Mouse (Mus musculus): ENCODE results near the gene Scn3b.

Gene Scn3b

GRCm38 (mm10) chr9:40318771-40319170 lies 49.8 kb downstream of the Scn3b start:
- DNase-seq, result no peak

DNA sequence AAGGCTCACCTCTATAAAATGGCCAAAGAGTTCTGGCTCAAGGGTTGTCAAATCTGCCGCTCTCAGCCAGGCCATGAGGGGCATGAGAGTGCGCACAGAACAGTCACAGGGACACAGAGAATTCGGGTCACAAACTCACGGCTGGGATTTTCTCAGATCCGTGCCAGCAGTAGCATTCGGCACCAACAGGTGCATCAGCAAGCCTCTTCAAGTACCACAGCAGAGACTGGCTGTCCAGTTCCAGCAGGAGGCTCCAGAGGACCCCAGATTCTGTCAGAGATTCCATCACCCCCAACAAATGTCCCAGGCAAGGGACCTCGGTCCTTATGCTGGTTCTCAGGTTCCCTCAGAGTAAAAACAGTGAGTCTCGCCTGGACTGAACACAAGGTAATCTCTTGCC lies 51.4 kb downstream of the Scn3b start:
- DNase-seq, result no peak

DNA sequence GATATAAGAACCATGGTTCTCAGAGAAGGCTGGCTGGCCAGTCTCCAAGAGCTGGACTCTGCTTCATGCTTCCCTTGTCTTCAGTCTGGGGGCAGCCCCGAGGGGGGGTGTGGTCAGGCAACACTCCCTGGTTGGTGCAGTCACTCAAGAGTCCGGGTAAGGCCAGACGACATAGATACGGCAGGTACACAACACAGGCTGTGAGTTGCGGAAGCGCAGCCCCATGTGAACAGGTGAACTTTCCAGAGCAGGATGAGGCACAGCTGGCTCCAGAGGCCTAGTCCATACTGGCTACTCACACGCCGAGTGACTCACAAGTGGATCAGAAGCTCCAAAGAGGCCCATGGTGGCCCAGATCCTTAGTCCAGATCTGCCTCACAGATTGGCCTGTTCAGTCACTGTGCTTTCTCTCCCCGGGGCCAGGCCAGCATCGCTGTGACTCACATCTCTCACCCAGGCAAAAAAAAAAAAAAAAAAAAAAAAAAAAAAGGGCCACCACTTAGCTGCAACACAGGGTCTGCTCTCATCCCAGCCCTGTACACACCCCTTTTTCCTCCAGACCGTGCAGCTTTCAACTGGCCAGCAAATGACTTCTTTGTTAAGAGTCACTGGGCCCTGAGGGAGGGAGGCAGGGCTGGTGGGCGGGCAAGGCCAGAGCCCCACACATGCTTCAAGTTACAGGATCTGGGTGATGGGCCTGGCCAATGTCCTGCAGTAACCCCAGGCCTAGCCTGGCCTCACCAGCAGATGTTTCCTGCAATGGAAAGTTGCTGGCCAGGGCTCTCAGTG lies 52.1 kb downstream of the Scn3b start:
- DNase-seq, result peak; percentile 84

GRCm38 (mm10) chr9:40321668-40322003 lies 52.6 kb downstream of the Scn3b start:
- DNase-seq, result no peak

- no peak for DNase-seq
Measured at GRCm38 (mm10) chr9:40322372-40322771, 53.4 kb downstream of the Scn3b start.

DNA sequence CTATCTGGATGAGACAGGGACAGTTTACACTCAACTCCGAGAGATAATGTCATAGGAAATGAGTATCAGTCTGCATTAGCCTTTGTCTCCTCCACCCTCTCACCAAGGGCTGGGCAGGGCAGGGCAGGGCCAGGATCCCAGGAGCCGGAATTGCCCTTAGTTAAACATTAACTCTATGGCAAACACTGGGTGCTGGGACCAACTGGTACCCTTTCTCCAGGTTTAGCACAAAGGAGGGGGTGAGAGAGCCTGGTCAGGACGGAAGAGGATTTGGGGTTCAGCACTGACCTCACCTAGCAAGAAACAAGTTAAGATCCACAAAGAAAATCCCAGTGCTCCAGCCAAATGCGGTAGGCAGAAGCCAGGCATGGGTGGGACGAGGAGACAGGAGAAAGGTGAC lies 54.2 kb downstream of the Scn3b start:
- DNase-seq, result no peak

GRCm38 (mm10) chr9:40323773-40324172 lies 54.8 kb downstream of the Scn3b start:
- DNase-seq, result no peak

DNA sequence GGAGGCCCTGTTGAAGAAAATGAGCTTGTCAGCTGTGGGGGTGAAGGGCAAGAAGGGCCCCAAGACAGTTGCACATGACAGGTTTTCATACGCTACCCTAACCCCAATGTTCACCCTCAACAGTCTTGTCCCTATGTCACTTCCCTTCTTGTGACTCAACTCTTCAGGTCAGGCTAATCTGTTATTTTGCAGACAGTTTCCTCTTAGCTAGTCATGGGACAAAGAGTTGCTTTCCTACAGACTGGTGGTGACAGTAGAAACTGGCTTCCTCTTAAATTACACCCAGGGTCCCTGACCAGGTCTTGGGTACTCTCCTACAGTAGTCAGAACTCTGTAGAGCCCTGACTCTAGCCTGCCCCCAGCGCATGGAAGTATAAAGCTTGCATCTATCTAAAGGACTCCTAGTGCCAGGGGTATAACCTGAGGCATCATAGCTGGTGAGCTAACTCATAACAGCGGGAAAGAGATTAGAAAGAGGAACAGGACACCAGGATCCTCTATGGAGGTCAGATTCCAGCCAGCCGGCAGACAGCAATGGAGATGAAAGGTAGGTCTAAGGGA lies 55.3 kb downstream of the Scn3b start:
- no peak for DNase-seq

DNA sequence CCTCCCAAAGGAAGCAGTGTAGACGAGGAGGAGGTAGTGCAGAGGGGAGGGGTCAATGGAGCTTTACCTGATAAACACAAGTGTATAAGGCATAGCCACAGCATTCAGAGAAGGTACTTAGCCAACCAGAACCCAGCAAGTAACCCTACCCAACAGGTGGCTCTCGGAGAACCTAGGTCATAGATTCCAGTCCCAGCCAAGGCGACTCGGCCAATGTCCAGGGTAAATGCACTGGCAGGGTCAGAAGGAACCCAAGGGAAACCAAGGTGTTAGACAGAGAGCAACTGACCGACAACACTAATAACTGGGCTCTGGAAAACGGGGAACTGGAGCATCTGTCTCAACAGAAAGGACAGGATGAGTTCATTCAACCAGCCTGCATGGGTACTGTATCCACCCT lies 55.8 kb downstream of the Scn3b start:
- no peak for DNase-seq

- DNase-seq, result no peak
Measured at GRCm38 (mm10) chr9:40326260-40326915, 57.4 kb downstream of the Scn3b start.

- DNase-seq, result peak; percentile 95
Measured at GRCm38 (mm10) chr9:40330609-40331382, 61.8 kb downstream of the Scn3b start.

DNA sequence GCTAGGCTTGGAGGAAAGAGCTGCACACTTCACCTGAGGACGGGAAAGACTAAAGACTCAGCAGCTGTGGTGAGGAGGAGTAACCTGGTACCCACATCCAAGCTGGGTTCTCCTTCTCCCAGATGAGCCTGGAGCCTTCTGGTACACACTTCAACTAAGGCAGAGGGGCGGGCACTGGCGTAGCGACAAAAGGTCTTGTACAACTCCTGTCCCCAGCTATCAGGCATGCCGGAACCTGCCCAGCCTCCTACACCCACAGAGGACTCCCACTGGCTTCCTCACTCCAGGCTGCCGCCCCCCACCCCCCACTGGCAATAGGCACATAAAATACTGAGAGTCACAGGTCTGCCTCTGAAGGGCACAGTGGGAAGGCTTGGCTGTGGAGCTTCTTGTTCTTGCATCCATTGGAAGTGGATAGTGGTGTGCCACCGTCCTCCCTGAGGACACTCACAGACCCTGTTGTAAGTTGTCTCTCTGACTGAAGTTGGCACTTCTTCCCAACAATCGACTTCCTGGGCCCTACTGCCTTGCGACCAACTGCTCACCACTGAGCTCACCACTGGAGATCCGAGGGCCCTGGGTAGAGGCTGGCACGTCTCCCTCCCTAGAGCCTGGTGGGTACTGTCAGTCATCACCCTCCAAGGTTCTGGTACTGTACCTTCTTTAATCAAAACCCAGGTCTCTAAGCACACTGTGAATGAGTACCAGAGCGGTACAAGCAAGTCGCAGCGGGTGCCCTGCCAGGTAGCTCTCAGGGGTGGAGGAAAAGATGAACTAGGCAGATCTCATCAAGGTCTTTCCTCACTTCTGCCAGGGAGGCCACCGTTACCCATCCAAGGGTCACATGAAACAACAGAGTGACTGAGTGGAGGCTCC lies 62.6 kb downstream of the Scn3b start:
- no peak for DNase-seq

DNA sequence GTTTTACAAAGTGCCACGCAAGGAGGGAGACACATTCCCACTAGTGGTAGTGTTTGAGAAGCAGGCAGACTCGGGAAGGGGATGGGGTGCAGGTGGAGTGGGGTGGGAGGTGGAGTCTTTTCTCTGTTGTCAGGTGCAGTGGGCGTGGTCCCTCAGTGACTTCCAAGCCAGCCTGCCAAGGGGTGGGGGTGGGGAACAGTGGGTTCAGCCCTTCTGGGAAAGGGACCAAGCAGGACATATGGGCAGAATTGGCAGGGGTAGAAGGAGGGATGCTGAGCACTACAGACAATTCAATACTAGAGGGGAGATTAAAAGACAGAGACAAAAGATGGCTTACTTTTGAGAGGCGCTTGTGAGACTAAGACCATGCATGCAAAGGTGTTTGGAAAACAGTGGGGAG lies 63.3 kb downstream of the Scn3b start:
- no peak for DNase-seq

DNA sequence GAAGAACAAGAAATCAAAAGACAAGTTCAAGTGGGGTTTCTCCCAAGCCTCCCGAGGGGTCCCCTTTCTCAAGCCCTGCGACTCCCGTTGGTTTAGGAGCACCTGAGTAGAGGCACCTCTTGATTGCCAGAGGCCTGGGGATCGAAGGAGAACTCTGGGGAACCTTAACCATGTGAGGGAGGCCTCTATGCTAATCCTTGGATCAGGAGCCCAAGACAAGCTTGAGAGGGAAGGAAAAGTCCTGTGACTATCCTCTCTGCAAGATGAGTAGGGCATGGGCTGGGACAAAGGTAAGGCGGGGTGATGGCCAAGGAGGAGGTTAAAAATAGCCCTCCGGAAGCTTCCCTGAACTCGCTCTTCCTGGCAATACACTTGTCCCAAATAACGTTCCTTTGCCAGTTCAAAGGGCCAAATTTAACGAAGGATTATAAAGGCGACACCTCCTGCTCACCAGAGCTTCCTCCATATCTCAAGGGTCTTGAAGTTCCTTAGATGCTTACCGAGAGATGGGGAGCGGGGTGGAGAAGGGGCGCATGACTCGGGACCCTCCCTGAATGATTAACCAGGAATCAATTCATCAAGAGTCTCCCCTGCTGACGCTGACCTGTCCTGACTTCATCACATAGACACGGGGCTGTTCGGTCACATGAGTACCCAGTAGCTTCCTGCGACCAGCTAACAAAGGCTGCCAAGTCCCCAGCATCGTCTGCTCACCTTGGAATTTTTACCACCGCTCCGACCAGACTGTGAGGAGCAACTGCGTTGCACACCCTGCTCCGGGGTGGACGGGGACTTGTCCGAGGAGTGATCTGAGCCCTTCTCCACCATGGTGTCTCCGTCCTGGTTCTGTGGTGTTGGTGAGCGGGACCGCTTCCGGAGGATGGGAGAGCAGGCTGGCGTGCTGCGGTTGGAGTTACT lies 64.0 kb downstream of the Scn3b start:
- no peak for DNase-seq

- DNase-seq, result peak; percentile 78
Measured at GRCm38 (mm10) chr9:40333649-40334396, 64.8 kb downstream of the Scn3b start.

DNA sequence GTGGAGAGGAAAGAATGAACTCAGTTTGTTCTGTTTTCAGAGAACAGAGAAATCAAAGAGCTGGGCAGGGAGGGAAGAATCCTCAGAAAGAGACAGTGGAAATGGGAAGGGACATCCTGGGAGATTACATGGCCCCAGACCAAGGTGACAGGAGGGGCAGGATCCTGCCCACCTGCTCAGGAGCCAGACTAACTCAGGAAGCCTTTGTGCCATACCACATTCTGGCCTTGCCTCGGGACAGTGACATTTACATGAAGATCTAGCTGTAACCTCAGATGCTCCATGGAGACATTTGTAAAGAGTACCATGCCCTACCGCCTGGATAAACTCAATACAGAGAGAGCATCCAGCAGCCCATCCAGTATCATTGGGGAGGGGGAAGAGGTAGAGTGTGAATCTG lies 65.6 kb downstream of the Scn3b start:
- no peak for DNase-seq

GRCm38 (mm10) chr9:40336701-40337100 lies 67.7 kb downstream of the Scn3b start:
- DNase-seq, result no peak

- no peak for DNase-seq
Measured at GRCm38 (mm10) chr9:40337131-40337820, 68.3 kb downstream of the Scn3b start.

- DNase-seq, result no peak
Measured at GRCm38 (mm10) chr9:40339578-40339977, 70.6 kb downstream of the Scn3b start.
